Mouse (Mus musculus) adrenal gland, adult 8-10 months (tissue): Measurements from ENCODE around the gene Gap43. TPM values are rescaled to one million over a fixed set of nuclear protein-coding genes. Genes with fewer than 3 reads are reported as not detected.
"Not testable (repeated sequence)": the region's sequence is repeated elsewhere in the genome, so short reads cannot be mapped to it uniquely, and the experiment has no call there.

ENCODE experiments used
- DNase-seq: peaks from one replicate; pipeline ENCODE4 v3.0.0; 2022
- microRNA-seq, 2 experiments: library from miRNA; unstranded; fragments of <30 nt; microRNA quantifications; one replicate each; pipeline ENCODE4 v1.2.0; 2022
- total RNA-seq, 4 experiments: library from RNA; stranded (reverse); gene quantifications; 2 replicates each; pipeline ENCODE4 v1.2.4; 2022

Gap43 gene
- total RNA-seq, 4 experiments from 2014 or later = 0.31 to 0.74 (median 0.73) TPM

DNA sequence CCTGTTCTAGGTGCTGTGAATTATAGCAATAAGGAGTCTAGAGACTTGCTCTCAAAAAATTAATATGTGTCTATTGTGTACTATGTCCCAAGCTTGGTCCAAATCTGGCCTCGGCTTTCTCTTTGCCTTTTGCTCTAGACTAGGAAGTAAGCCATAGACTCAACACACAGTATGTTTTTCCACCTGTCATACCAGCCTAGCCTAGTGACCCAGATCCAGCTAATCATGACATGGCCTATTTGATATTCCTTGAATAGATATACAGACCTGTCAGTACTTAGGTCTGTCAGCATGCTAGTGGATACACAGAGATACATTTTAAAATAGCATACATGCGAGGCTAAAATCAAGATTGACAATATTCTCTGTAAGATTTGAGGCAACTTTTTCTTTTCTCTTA, 46.4 kb downstream of the Gap43 start:
- no peak for DNase-seq

DNA sequence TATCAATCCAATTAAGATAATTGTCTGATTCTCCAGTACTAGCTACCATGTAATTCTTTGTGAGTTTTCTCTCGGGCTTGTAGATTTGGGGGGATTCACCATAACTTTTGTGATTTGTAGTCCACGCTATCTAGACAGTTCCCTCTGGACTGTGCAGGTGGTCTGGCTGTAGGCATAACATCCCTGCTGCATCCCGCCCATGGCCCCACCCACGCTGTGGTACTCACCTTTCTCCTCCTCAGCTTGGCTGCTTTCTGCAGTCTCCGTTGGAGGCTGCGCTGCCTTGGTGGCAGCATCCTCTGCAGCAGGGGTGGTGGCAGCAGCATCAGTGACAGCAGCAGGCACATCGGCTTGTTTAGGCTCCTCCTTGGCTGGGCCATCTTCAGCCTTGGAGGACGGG, 48.9 kb downstream of the Gap43 start:
- no peak for DNase-seq

GRCm38 (mm10) chr16:42284005-42284404, 56.4 kb downstream of the Gap43 start:
- no peak for DNase-seq

DNA sequence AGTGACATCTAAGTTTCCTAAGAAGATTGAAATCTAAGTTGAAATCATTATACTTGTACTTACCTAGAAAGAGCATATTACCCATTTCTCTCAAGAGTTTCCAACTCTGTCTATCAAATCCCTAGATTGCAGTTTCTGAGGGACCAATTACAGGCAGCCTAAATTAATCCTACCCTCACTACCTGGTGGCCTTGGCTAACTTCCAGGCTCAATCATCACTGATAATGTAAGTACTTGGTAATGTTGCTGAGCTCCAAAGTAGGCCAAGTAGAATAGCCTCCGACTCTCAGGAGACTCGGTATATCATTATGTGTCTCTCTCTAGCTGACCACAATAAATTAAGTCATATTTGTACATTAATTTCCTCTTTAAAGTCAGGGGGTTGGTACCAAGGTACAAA, 62.7 kb downstream of the Gap43 start:
- no peak for DNase-seq

DNA sequence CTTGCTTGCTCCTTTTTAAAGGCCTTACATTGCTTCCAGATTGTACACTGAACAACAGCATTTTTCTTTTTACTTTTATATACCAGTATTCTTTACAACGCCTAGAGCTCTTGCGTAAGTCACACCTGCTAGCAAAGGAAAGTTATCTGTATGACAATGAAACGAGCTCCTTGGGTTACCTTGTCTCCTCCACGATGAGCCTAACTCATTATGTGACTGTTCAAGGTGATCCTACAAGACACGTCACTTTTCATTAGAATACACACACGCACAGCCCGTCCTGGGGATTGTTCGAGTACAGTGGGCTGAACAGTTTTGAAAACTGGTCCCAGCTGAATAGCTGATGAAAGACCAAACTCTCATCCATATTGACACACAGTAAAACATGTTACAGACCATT, 63.2 kb downstream of the Gap43 start:
- no peak for DNase-seq

DNA sequence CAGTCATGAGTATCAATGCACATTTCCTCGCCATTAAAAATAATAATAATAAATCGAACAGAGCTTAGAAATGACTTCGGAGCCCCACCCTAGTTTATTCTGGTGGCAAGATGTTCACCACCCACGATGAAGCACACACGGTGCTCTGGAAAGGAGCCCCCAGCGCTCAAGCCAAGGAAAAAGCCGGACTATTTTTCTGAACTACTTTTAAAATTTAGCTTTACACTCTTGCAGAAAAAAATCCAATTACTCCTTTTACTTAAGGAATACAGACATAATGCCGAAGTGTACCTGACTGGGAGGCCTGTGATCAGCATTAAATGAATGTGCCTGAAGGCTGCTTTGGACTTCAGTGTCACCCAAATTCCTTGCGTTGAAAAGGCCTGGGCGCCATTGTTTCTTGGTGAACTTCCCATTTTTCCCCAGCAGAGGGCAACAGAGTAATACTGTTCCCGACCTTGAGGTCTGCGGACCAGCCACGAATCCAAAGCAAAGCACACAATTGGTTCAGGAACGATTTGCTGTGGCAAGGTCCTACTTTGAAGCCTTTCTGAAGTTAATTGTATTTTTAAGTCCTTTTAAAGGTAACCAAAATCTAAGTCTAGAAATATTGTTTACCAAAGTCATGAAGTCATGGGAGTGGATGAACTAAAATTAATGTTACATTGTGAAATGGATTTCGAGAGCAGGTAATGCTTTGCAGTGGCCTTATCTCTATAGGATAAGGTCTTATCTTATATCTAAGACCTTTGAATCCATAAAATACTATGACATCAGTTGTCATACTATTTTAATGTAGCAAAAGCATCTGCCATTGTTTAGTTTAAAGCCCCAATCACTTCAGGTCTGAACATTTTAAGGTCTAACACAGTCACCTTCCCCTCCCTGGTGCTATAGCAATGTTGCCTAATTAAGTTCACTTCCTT, 64.0 kb downstream of the Gap43 start:
- DNase-seq = peak; percentile 42

- DNase-seq = no peak
Observed at GRCm38 (mm10) chr16:42275518-42276215, 64.8 kb downstream of the Gap43 start.

DNA sequence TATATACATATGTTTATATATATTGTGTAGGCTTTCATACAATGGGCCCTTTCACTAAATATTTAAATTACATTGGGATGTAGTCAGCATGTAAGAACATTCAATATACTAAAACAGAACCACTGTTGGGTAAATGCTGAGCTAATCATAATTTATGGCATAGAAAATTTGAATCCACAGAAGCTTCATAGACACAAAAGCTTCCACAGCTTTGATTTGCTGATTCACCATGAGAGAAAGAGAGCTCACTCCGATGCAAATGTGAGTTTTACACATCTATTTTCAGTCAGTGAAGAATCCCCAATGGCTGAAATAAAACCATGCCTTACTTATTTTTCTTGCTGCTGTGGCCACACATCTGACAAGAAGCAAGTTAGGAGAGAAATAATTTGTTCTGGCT, 69.2 kb downstream of the Gap43 start:
- no peak for DNase-seq

GRCm38 (mm10) chr16:42269587-42269967, 70.9 kb downstream of the Gap43 start:
- DNase-seq = no peak

GRCm38 (mm10) chr16:42268843-42269586, 71.4 kb downstream of the Gap43 start:
- no peak for DNase-seq

GRCm38 (mm10) chr16:42265185-42265584, 75.3 kb downstream of the Gap43 start:
- no peak for DNase-seq

- DNase-seq = no peak
Observed at GRCm38 (mm10) chr16:42262935-42263542, 77.4 kb downstream of the Gap43 start.

GRCm38 (mm10) chr16:42255693-42256092, 84.8 kb downstream of the Gap43 start:
- no peak for DNase-seq

GRCm38 (mm10) chr16:42255222-42255621, 85.2 kb downstream of the Gap43 start:
- no peak for DNase-seq

DNA sequence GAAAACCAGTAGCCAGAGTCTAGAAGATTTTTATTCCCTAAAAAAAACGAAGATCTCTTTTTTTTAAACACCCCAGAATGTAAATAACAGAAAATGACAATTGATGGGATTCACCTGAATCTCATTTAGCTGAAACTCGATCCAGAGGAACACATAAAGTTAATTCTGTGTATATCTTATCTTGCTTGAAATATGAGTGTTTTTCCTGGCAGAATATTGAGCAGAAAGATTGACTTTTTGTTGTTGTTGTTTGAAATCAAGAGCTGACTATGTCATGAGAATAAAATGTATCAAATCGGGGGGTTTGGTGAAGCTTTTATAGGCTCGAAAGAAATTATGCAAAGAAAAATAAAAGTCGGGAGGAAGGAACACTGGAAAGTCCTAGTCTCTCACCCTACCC, 88.2 kb downstream of the Gap43 start:
- DNase-seq = no peak

DNA sequence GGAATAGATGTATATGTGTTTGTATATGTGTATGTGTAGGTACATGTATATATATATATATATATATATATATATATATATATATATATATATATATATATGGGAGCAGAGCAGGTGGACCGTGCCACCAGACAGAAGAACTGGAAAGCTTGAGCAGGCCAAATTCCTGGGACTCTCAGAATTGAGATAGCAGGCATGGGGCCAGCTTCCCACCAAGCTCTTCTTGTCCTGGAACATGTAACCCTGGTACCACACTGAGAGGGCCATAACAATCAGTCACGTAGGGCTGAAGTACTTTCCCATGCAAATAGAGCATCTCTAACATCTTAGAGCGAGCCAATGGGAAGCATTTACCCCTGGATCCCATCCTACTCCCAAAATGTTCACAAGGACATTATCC, 96.3 kb downstream of the Gap43 start:
- not testable (repeated sequence) for DNase-seq

DNA sequence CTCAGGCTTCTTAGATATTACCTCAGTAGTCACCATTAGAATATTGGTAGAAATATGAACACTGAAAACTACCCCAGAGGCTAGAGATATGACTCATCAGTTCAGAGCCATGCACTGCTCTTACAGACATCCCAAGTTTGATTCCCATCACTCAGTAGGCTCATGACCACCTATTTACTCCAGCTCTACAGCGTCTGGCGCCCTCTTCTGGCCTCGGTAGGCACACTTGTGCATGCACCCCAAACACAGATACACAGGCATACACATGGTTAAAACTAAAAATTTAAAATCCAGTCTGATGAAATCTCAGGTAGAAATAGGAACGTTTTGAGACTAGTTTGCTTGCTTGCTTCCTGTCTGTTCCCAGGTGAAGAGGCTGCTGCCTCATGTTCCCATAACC, 109.1 kb downstream of the Gap43 start:
- no peak for DNase-seq

Small RNA genes within 50 kb of the gene (microRNA-seq; reads per million reads assigned to microRNA genes)
- gene Mir6540 = 0 to 0.18 reads per million in 2 experiments
